Mouse (Mus musculus) embryonic fibroblast, embryonic 13.5 days (primary cell): ENCODE results near the gene Slc35b3. TPM values are rescaled to one million over a fixed set of nuclear protein-coding genes. Genes with fewer than 3 reads are reported as not detected.

Experiments used
- H3K27ac ChIP-seq: 2 replicates; pipeline ENCODE4 v1.5.1; 2012; ENCODE audit warnings: low read length, control low read depth, inconsistent platforms; ENCODE audit not compliant: insufficient read depth
- H3K4me1 ChIP-seq: 2 replicates; pipeline ENCODE4 v1.6.1; 2011; ENCODE audit warnings: low read length; ENCODE audit not compliant: control insufficient read depth, insufficient read depth
- H3K4me3 ChIP-seq: 2 replicates; pipeline ENCODE4 v1.5.1; 2011; ENCODE audit warnings: mild to moderate bottlenecking, control low read depth, low read length; ENCODE audit not compliant: insufficient read depth
- CTCF ChIP-seq: IDR thresholded peaks from 2 replicates; pipeline ENCODE4 v1.5.1; 2011; ENCODE audit warnings: mild to moderate bottlenecking, control low read depth, low read length, moderate library complexity, borderline replicate concordance; ENCODE audit not compliant: insufficient read depth
- POLR2A ChIP-seq: IDR thresholded peaks from 2 replicates; pipeline ENCODE4 v1.6.1; 2011; ENCODE audit warnings: low read depth, mild to moderate bottlenecking, control low read depth, low read length, moderate library complexity
- polyA plus RNA-seq: library from polyadenylated mRNA; stranded (reverse); fragments of >200 nt; gene quantifications from 2 replicates; pipeline ENCODE4 v1.2.4, GENCODE M21; 2011; ENCODE audit warnings: low read depth; ENCODE audit not compliant: missing spikeins, insufficient read length

Gene Slc35b3
- polyA plus RNA-seq, 1 experiment, result 20.6 TPM

- no peak overlapping the region for H3K27ac ChIP-seq
- TF ChIP-seq POLR2A, result no peak
- TF ChIP-seq CTCF, result no peak
- H3K4me3 ChIP-seq, result no peak overlapping the region
- H3K4me1 ChIP-seq, result no peaks in the 10 kb centered on the region
Observed at GRCm38 (mm10) chr13:38918188-38918885, 42.3 kb downstream of the Slc35b3 start.

- Histone ChIP-seq H3K4me1 (no peaks in the 10 kb centered on the region), H3K4me3 (no peak overlapping the region), H3K27ac (no peak overlapping the region)
- TF ChIP-seq POLR2A (no peak), CTCF (no peak)
Observed at GRCm38 (mm10) chr13:38917556-38917955, 43.1 kb downstream of the Slc35b3 start.

- H3K27ac ChIP-seq, result peak overlapping the region; percentile 47; the same call in 1 of the 2 replicates
- H3K4me1 ChIP-seq, result no peaks in the 10 kb centered on the region
- TF ChIP-seq CTCF, result no peak
- no peak for TF ChIP-seq POLR2A
- H3K4me3 ChIP-seq, result no peak overlapping the region
Observed at GRCm38 (mm10) chr13:38914771-38915170, 45.9 kb downstream of the Slc35b3 start.

DNA sequence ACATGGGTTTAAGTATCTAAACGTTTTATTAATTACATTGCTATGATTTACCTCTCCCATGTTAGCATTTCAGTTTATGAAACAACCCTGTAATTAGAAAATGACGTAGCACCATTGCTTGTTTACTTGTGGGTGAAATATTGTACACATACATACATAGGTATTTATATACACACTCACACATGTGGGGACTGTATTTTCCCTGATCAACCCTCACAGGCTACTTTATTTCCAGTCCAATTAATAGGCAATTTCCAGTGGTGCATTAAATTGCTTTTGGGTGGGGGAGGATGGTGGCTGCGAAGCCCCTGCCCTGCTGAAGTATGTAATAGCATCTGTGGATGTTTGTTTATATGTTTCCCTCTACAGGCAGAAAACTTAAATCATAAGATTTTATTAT is 68.3 kb downstream of the Slc35b3 start:
- Histone ChIP-seq H3K4me1 (no peaks in the 10 kb centered on the region), H3K27ac (no peak overlapping the region), H3K4me3 (no peak overlapping the region)
- no peak for TF ChIP-seq CTCF
- TF ChIP-seq POLR2A, result no peak
